ENCODE assay signal across 8 mouse cellular contexts in the genomic region with DNA sequence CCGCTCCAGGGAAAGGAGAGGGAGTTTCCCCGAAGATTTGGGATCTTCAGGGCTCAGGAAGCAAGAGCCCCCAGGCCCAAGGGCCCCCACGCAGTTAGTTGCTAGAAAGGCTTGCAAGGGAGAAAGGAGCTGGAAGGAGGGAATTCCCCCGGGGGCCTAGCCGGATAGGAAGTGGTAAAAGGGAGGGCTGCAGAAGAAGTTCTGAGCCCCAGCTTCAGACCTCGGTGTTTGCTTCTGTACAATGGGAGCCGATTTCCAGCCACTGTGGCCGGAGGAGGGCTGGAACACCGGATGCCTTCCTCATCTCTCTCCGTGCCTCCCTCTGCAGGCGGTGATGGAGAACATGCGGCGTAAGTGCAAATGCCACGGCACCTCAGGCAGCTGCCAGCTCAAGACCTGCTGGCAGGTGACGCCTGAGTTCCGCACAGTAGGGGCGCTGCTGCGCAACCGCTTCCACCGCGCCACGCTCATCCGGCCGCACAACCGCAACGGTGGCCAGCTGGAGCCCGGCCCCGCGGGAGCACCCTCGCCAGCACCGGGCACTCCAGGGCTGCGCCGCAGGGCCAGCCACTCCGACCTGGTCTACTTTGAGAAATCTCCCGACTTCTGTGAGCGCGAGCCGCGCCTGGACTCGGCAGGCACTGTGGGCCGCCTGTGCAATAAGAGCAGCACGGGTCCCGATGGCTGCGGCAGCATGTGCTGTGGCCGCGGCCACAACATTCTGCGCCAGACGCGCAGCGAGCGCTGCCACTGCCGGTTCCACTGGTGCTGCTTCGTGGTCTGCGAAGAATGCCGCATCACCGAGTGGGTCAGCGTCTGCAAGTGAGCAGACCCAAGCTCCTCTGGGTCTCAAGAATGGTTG. TPM values are rescaled to one million over a fixed set of nuclear protein-coding genes. Genes with fewer than 3 reads are reported as not detected.
DNase-seq lines count a peak whose midpoint lies in the region; ATAC-seq lines count a peak whose summit lies in the region.

No protein-coding gene starts in this region.

- peak; percentile 92 for DNase-seq in A20 (ENCODE audit: low read depth, low spot score)
- DNase-seq in adrenal gland, adult 2 months, result peak; percentile 86
- DNase-seq in lung, adult 18-20 months, result peak; percentile 81 to 82

- no peaks in the 10 kb centered on the region for H3K9me3 ChIP-seq in embryonic facial prominence, embryonic 12.5 days
- no peaks in the 10 kb centered on the region for H3K9me3 ChIP-seq in heart, embryonic 11.5 days (replicated peaks; ENCODE audit: control insufficient read depth, low read length)
- no peaks in the 10 kb centered on the region for H3K9me3 ChIP-seq in kidney, embryonic 14.5 days (ENCODE audit: control insufficient read depth, low read length)
- H3K9me3 ChIP-seq in neural tube, embryonic 14.5 days (ENCODE audit: control insufficient read depth, low read length), result no peaks in the 10 kb centered on the region
- no peaks in the 10 kb centered on the region for H3K9me3 ChIP-seq in stomach, embryonic 16.5 days (replicated peaks; ENCODE audit: control insufficient read depth, low read length)

- 0 out of 2 replicates have a peak, but pooled peaks have one; percentile 12 for ATAC-seq in embryonic facial prominence, embryonic 12.5 days (ENCODE audit: insufficient number of reproducible peaks, insufficient read depth, low FRiP score, low TSS enrichment)
- ATAC-seq in heart, embryonic 11.5 days (replicated peaks; ENCODE audit: insufficient number of reproducible peaks, low FRiP score, low TSS enrichment), result no peak
- ATAC-seq in kidney, embryonic 14.5 days (ENCODE audit: low FRiP score, low TSS enrichment), result peak; percentile 71
- peak; percentile 75 for ATAC-seq in neural tube, embryonic 14.5 days (ENCODE audit: low read depth)
- ATAC-seq in stomach, embryonic 16.5 days (ENCODE audit: insufficient read depth, low FRiP score), result peak; percentile 50

- H3K9ac ChIP-seq in embryonic facial prominence, embryonic 12.5 days, result peak overlapping the region; percentile 34
- peak overlapping the region; percentile 50; the same call in 1 of the 2 replicates for H3K9ac ChIP-seq in heart, embryonic 11.5 days (ENCODE audit: low read depth, low read length)
- peak overlapping the region; percentile 3 for H3K9ac ChIP-seq in kidney, embryonic 14.5 days (ENCODE audit: low read depth, low read length)
- peak overlapping the region; percentile 46 for H3K9ac ChIP-seq in neural tube, embryonic 14.5 days (replicated peaks; ENCODE audit: low read depth, low read length)
- H3K9ac ChIP-seq in stomach, embryonic 16.5 days (ENCODE audit: low read length), result peak overlapping the region; percentile 53

- H3K27ac ChIP-seq in embryonic facial prominence, embryonic 12.5 days, result no peak overlapping the region
- no peak overlapping the region for H3K27ac ChIP-seq in heart, embryonic 11.5 days (ENCODE audit: low read depth, low read length)
- no peak overlapping the region for H3K27ac ChIP-seq in kidney, embryonic 14.5 days (ENCODE audit: low read depth, low read length)
- peak overlapping the region; percentile 28; the same call in 1 of the 2 replicates for H3K27ac ChIP-seq in neural tube, embryonic 14.5 days (ENCODE audit: low read depth, low read length)
- H3K27ac ChIP-seq in stomach, embryonic 16.5 days (ENCODE audit: low read length), result no peak overlapping the region

- WGBS in embryonic facial prominence, embryonic 12.5 days, result under 1% methylated on average over 57 of the region's 57 CpGs
- under 1% methylated on average over 57 of the region's 57 CpGs for WGBS in heart, embryonic 11.5 days (ENCODE audit: insufficient replicate concordance)
- 1% methylated on average over 57 of the region's 57 CpGs for WGBS in kidney, embryonic 14.5 days
- WGBS in neural tube, embryonic 14.5 days, result under 1% methylated on average over 57 of the region's 57 CpGs
- WGBS in stomach, embryonic 16.5 days, result 1% methylated on average over 57 of the region's 57 CpGs

- no peaks in the 10 kb centered on the region for H3K36me3 ChIP-seq in embryonic facial prominence, embryonic 12.5 days
- no peaks in the 10 kb centered on the region for H3K36me3 ChIP-seq in heart, embryonic 11.5 days (ENCODE audit: control insufficient read depth, insufficient read depth, low read length)
- no peaks in the 10 kb centered on the region for H3K36me3 ChIP-seq in kidney, embryonic 14.5 days (ENCODE audit: control insufficient read depth, insufficient read depth, low read length)
- no peaks in the 10 kb centered on the region for H3K36me3 ChIP-seq in neural tube, embryonic 14.5 days (ENCODE audit: control insufficient read depth, insufficient read depth, low read length)
- no peaks in the 10 kb centered on the region for H3K36me3 ChIP-seq in stomach, embryonic 16.5 days (ENCODE audit: control insufficient read depth, insufficient read depth, low read length)

- peak overlapping the region; percentile 42 for H3K4me3 ChIP-seq in embryonic facial prominence, embryonic 12.5 days
- peak overlapping the region; percentile 43 for H3K4me3 ChIP-seq in heart, embryonic 11.5 days (ENCODE audit: low read depth, low read length)
- peak overlapping the region; percentile 42 for H3K4me3 ChIP-seq in kidney, embryonic 14.5 days (ENCODE audit: low read length)
- peak overlapping the region; percentile 42 for H3K4me3 ChIP-seq in neural tube, embryonic 14.5 days (ENCODE audit: low read depth, low read length)
- H3K4me3 ChIP-seq in stomach, embryonic 16.5 days (replicated peaks; ENCODE audit: low read length), result peak overlapping the region; percentile 48

- H3K4me2 ChIP-seq in embryonic facial prominence, embryonic 12.5 days (replicated peaks), result peak overlapping the region; percentile 85
- H3K4me2 ChIP-seq in heart, embryonic 11.5 days, result peak overlapping the region; percentile 85
- H3K4me2 ChIP-seq in kidney, embryonic 14.5 days (replicated peaks; ENCODE audit: low read depth, low read length), result peak overlapping the region; percentile 65
- peak overlapping the region; percentile 91 for H3K4me2 ChIP-seq in neural tube, embryonic 14.5 days (ENCODE audit: low read depth, low read length)
- H3K4me2 ChIP-seq in stomach, embryonic 16.5 days (ENCODE audit: low read depth, low read length), result peak overlapping the region; percentile 76

- peaks cover 55% of the 10 kb centered on the region for H3K4me1 ChIP-seq in embryonic facial prominence, embryonic 12.5 days
- peaks cover 33% of the 10 kb centered on the region for H3K4me1 ChIP-seq in heart, embryonic 11.5 days (ENCODE audit: control insufficient read depth, insufficient read depth, low read length)
- H3K4me1 ChIP-seq in kidney, embryonic 14.5 days (ENCODE audit: control insufficient read depth, insufficient read depth, low read length), result peaks cover 29% of the 10 kb centered on the region
- peaks cover 27% of the 10 kb centered on the region for H3K4me1 ChIP-seq in neural tube, embryonic 14.5 days (ENCODE audit: control insufficient read depth, insufficient read depth, low read length)
- peaks cover 42% of the 10 kb centered on the region for H3K4me1 ChIP-seq in stomach, embryonic 16.5 days (ENCODE audit: control insufficient read depth, insufficient read depth, low read length)

- H3K27me3 ChIP-seq in embryonic facial prominence, embryonic 12.5 days, result peaks cover 99% of the 10 kb centered on the region
- H3K27me3 ChIP-seq in heart, embryonic 11.5 days (ENCODE audit: control insufficient read depth, insufficient read depth, low read length), result peaks cover 98% of the 10 kb centered on the region
- H3K27me3 ChIP-seq in kidney, embryonic 14.5 days (ENCODE audit: control insufficient read depth, insufficient read depth, low read length), result peaks cover 96% of the 10 kb centered on the region
- peaks cover 36% of the 10 kb centered on the region for H3K27me3 ChIP-seq in neural tube, embryonic 14.5 days (ENCODE audit: control insufficient read depth, insufficient read depth, low read length)
- peaks cover 88% of the 10 kb centered on the region for H3K27me3 ChIP-seq in stomach, embryonic 16.5 days (ENCODE audit: control insufficient read depth, insufficient read depth, low read length)

RNA-seq across cellular contexts. Expression of gene Wnt10a, which starts 11.7 kb away (rescaled TPM):
- total RNA-seq in adrenal gland, adult 2 months (2021), result 1 to 10 TPM in 1 of 2 experiments, under 1 TPM in 1; 0.23 to 1.2 TPM
- 2.1 and 2.4 TPM in 2 replicates for polyA plus RNA-seq in adrenal gland, adult 2 months (2012; rRNA removed)
- polyA plus RNA-seq in embryonic facial prominence, embryonic 12.5 days (2016; fragmentation: Nextera tagmentation; extraction: Ambion mirVana), result 3.1 and 3.5 TPM in 2 replicates
- polyA plus RNA-seq in heart, embryonic 11.5 days (2014; fragmentation: Nextera tagmentation; extraction: Ambion mirVana), result not detected in 2 replicates
- 0.70 and 0.91 TPM in 2 replicates for polyA plus RNA-seq in kidney, embryonic 14.5 days (2014; fragmentation: Nextera tagmentation; extraction: Ambion mirVana)
- polyA plus RNA-seq in neural tube, embryonic 14.5 days (2014; fragmentation: Nextera tagmentation; extraction: Ambion mirVana), result not detected in 2 replicates
- polyA plus RNA-seq in stomach, embryonic 16.5 days (2015; fragmentation: Nextera tagmentation; extraction: Ambion mirVana), result 2.9 and 3.2 TPM in 2 replicates

RNA-seq across cellular contexts. Expression of gene Wnt6, which starts 31.3 kb away (rescaled TPM):
- 1 to 10 TPM; 2.3 to 5.7 TPM for total RNA-seq in adrenal gland, adult 2 months (2021)
- 11.5 and 17.1 TPM in 2 replicates for polyA plus RNA-seq in adrenal gland, adult 2 months (2012; rRNA removed)
- 30.1 and 30.8 TPM in 2 replicates for polyA plus RNA-seq in embryonic facial prominence, embryonic 12.5 days (2016; fragmentation: Nextera tagmentation; extraction: Ambion mirVana)
- 0.46 and 0.68 TPM in 2 replicates for polyA plus RNA-seq in heart, embryonic 11.5 days (2014; fragmentation: Nextera tagmentation; extraction: Ambion mirVana)
- polyA plus RNA-seq in kidney, embryonic 14.5 days (2014; fragmentation: Nextera tagmentation; extraction: Ambion mirVana), result 3.1 and 3.4 TPM in 2 replicates
- 8.4 TPM in 1 of 2 replicates, not detected in the other for polyA plus RNA-seq in neural tube, embryonic 14.5 days (2014; fragmentation: Nextera tagmentation; extraction: Ambion mirVana)
- polyA plus RNA-seq in stomach, embryonic 16.5 days (2015; fragmentation: Nextera tagmentation; extraction: Ambion mirVana), result 2.4 and 2.8 TPM in 2 replicates

RNA-seq across cellular contexts. Expression of gene Cdk5r2, which starts 51.7 kb away (rescaled TPM):
- total RNA-seq in adrenal gland, adult 2 months (2021), result 1 to 10 TPM; 3.1 to 4.6 TPM
- polyA plus RNA-seq in adrenal gland, adult 2 months (2012; rRNA removed), result 8.7 and 11.6 TPM in 2 replicates
- 0.31 and 0.47 TPM in 2 replicates for polyA plus RNA-seq in embryonic facial prominence, embryonic 12.5 days (2016; fragmentation: Nextera tagmentation; extraction: Ambion mirVana)
- 0.30 and 0.48 TPM in 2 replicates for polyA plus RNA-seq in heart, embryonic 11.5 days (2014; fragmentation: Nextera tagmentation; extraction: Ambion mirVana)
- 0.07 TPM in 1 of 2 replicates, not detected in the other for polyA plus RNA-seq in kidney, embryonic 14.5 days (2014; fragmentation: Nextera tagmentation; extraction: Ambion mirVana)
- 14.4 and 19.6 TPM in 2 replicates for polyA plus RNA-seq in neural tube, embryonic 14.5 days (2014; fragmentation: Nextera tagmentation; extraction: Ambion mirVana)
- polyA plus RNA-seq in stomach, embryonic 16.5 days (2015; fragmentation: Nextera tagmentation; extraction: Ambion mirVana), result 0.06 and 0.20 TPM in 2 replicates

RNA-seq across cellular contexts. Expression of gene Prkag3, which starts 54.0 kb away (rescaled TPM):
- total RNA-seq in adrenal gland, adult 2 months (2021), result under 1 TPM in 1 of 2 experiments, not detected in 1; 0.17 TPM
- polyA plus RNA-seq in adrenal gland, adult 2 months (2012; rRNA removed), result 0.20 and 0.26 TPM in 2 replicates
- 0.47 and 0.56 TPM in 2 replicates for polyA plus RNA-seq in embryonic facial prominence, embryonic 12.5 days (2016; fragmentation: Nextera tagmentation; extraction: Ambion mirVana)
- 5.5 and 5.7 TPM in 2 replicates for polyA plus RNA-seq in heart, embryonic 11.5 days (2014; fragmentation: Nextera tagmentation; extraction: Ambion mirVana)
- 0.13 and 0.15 TPM in 2 replicates for polyA plus RNA-seq in kidney, embryonic 14.5 days (2014; fragmentation: Nextera tagmentation; extraction: Ambion mirVana)
- 0.23 TPM in 1 of 2 replicates, not detected in the other for polyA plus RNA-seq in neural tube, embryonic 14.5 days (2014; fragmentation: Nextera tagmentation; extraction: Ambion mirVana)
- polyA plus RNA-seq in stomach, embryonic 16.5 days (2015; fragmentation: Nextera tagmentation; extraction: Ambion mirVana), result 0.31 and 1.8 TPM in 2 replicates

Comparison
In these comparisons a context has a peak if more than half of its experiments do, and no peak if none do; other contexts are left out.
1. H3K9ac ChIP-seq: peak in every context shown above with its lines; median percentile 53 in stomach, embryonic 16.5 days; 50 in heart, embryonic 11.5 days; 46 in neural tube, embryonic 14.5 days; 34 in embryonic facial prominence, embryonic 12.5 days; 3 in kidney, embryonic 14.5 days.